Mouse (Mus musculus) neural tube, embryonic 12.5 days (tissue): ENCODE data around the gene Thsd7b. TPM values are rescaled to one million over a fixed set of nuclear protein-coding genes. Genes with fewer than 3 reads are reported as not detected.
A peak's percentile ranks its signal among the peaks of the same experiment; 100 is the strongest.
"Not testable (repeated sequence)": the region's sequence is repeated elsewhere in the genome, so short reads cannot be mapped to it uniquely, and the experiment has no call there.

Experiments
- ATAC-seq: fragments of 200-750 bp; cut with Nextera tagmentation; 2 replicates; pipeline ENCODE4 v1.8.0; 2017; ENCODE audit warnings: low read depth, mild to moderate bottlenecking, moderate TSS enrichment, moderate library complexity; ENCODE audit not compliant: low FRiP score
- H3K27ac ChIP-seq: fragments of 300-500 bp; sonication (generic); 2 replicates; pipeline ENCODE4 v1.5.1; 2016
- H3K27me3 ChIP-seq: fragments of 300-500 bp; sonication (generic); replicated peaks from 2 replicates; pipeline ENCODE4 v1.6.1; 2016; ENCODE audit warnings: mild to moderate bottlenecking
- H3K36me3 ChIP-seq: fragments of 300-500 bp; sonication (generic); 2 replicates; pipeline ENCODE4 v1.6.1; 2016; ENCODE audit warnings: mild to moderate bottlenecking
- H3K4me1 ChIP-seq: fragments of 300-500 bp; sonication (generic); 2 replicates; pipeline ENCODE4 v1.6.1; 2016
- H3K4me2 ChIP-seq: fragments of 300-500 bp; sonication (generic); replicated peaks from 2 replicates; pipeline ENCODE4 v1.6.1; 2016; ENCODE audit warnings: mild to moderate bottlenecking
- H3K4me3 ChIP-seq: fragments of 300-500 bp; sonication (generic); 2 replicates; pipeline ENCODE4 v1.5.1; 2016
- H3K9ac ChIP-seq: fragments of 300-500 bp; sonication (generic); 2 replicates; pipeline ENCODE4 v1.6.1; 2016; ENCODE audit warnings: mild to moderate bottlenecking
- H3K9me3 ChIP-seq: fragments of 300-500 bp; sonication (generic); 2 replicates; pipeline ENCODE4 v1.6.1; 2016; ENCODE audit warnings: mild to moderate bottlenecking
- WGBS: fragments of 180-500 bp; shearing (Covaris S2); methylation state at CpG from one replicate; pipeline ENCODE4 v1.1.7; 2016; 5-methylcytosine and 5-hydroxymethylcytosine counted together
- polyA plus RNA-seq: library from polyadenylated mRNA; unstranded; fragments of >200 nt; fragmentation: Nextera tagmentation; extraction: Ambion mirVana; gene quantifications from 2 replicates; pipeline ENCODE4 v1.2.1, GENCODE M21; 2016

Gene Thsd7b
- polyA plus RNA-seq, 1 experiment from 2014 or later: 39.5 TPM

DNA sequence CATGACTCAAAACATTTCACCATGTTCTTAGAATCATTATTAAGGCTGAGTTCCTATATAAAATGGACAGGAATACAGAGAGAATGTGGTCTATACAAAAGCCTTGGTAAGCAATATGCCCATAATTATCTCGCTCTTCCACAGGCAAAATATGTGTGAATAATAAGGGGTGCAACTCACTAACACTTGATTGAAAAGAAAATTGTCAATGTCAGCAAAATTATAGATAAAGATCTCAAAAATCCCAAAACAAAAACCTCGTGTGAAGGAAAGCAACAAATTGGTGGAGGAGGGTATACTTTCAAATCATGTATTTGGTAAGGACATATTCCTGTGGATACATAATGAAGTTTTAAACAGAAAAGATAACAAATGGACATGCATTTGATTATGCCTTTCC is 810.7 kb downstream of the Thsd7b start:
- Histone ChIP-seq H3K4me2 (no peak overlapping the region), H3K27me3 (no peaks in the 10 kb centered on the region), H3K27ac (no peak overlapping the region), H3K4me1 (no peaks in the 10 kb centered on the region), H3K36me3 (no peaks in the 10 kb centered on the region), H3K9ac (no peak overlapping the region), H3K9me3 (no peaks in the 10 kb centered on the region), H3K4me3 (no peak overlapping the region)
- WGBS: 81% methylated on average over 2 of the region's 2 CpGs
- no peak for ATAC-seq

DNA sequence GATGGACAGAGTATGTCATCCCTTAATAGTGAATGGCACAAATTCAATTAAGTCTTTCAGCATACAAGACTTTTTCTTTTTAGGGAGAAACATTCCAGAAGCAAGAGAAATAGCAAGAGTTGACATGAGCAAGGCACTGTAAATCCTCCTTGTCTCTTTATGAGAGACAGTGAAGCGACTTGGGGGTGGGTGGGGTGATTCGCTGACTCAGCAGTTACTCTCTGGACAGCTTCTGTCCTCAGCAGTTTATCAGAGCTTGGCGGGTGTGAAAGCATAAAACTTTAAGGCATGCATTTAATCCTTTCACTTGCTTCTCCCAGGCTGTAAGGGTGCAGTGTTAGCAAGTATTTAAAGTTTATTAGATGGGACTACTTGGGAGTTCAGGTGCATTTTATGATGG is 812.1 kb downstream of the Thsd7b start:
- Histone ChIP-seq H3K27me3 (no peaks in the 10 kb centered on the region), H3K4me1 (no peaks in the 10 kb centered on the region), H3K4me3 (no peak overlapping the region), H3K27ac (no peak overlapping the region), H3K9ac (no peak overlapping the region), H3K9me3 (no peaks in the 10 kb centered on the region), H3K36me3 (no peaks in the 10 kb centered on the region), H3K4me2 (no peak overlapping the region)
- 67% methylated on average over 3 of the region's 3 CpGs for WGBS
- no peak for ATAC-seq

- Histone ChIP-seq H3K9me3 (no peaks in the 10 kb centered on the region), H3K27ac (no peak overlapping the region), H3K4me1 (no peaks in the 10 kb centered on the region), H3K4me2 (no peak overlapping the region), H3K27me3 (no peaks in the 10 kb centered on the region), H3K4me3 (no peak overlapping the region), H3K36me3 (no peaks in the 10 kb centered on the region), H3K9ac (no peak overlapping the region)
- ATAC-seq: no peak
- 90% methylated on average over 2 of the region's 2 CpGs for WGBS
Measured at GRCm38 (mm10) chr1:130085910-130086309, 812.8 kb downstream of the Thsd7b start.

- H3K27me3 ChIP-seq: no peaks in the 10 kb centered on the region
- H3K4me1 ChIP-seq: no peaks in the 10 kb centered on the region
- no peaks in the 10 kb centered on the region for H3K36me3 ChIP-seq
- H3K4me2 ChIP-seq: no peak overlapping the region
- H3K27ac ChIP-seq: no peak overlapping the region
- no peaks in the 10 kb centered on the region for H3K9me3 ChIP-seq
- H3K4me3 ChIP-seq: no peak overlapping the region
- no peak overlapping the region for H3K9ac ChIP-seq
- WGBS: 75% methylated on average over 2 of the region's 2 CpGs
- ATAC-seq: no peak
Measured at GRCm38 (mm10) chr1:130099227-130099626, 826.1 kb downstream of the Thsd7b start.

GRCm38 (mm10) chr1:130112580-130113314 is 839.6 kb downstream of the Thsd7b start:
- no peak for ATAC-seq
- WGBS: 85% methylated on average over 1 of the region's 1 CpGs
- Histone ChIP-seq H3K9me3 (no peaks in the 10 kb centered on the region), H3K27ac (no peak overlapping the region), H3K9ac (no peak overlapping the region), H3K4me1 (no peaks in the 10 kb centered on the region), H3K36me3 (no peaks in the 10 kb centered on the region), H3K4me2 (no peak overlapping the region), H3K27me3 (no peaks in the 10 kb centered on the region), H3K4me3 (no peak overlapping the region)

DNA sequence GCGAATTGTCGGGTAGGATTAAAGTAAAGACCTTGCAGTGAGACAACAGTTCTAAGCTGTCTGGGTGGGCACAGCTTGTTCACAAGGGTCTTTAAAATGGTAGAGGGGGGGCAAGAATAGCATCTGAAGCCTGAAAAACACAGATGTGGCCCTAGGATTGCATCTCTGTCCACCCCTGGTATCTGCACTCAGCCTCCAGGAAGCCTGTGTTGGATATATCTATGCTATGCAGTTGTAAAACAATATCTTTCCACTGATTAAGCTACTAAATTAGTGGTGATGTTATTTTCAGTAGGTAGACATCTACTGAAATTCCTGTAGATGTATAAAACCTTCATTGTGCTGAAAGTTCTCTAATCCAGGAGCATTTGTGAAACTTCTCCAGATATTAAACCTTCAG is 840.4 kb downstream of the Thsd7b start:
- no peaks in the 10 kb centered on the region for H3K27me3 ChIP-seq
- no peak overlapping the region for H3K4me3 ChIP-seq
- no peak overlapping the region for H3K27ac ChIP-seq
- no peak overlapping the region for H3K4me2 ChIP-seq
- H3K9me3 ChIP-seq: no peaks in the 10 kb centered on the region
- no peaks in the 10 kb centered on the region for H3K4me1 ChIP-seq
- H3K36me3 ChIP-seq: no peaks in the 10 kb centered on the region
- H3K9ac ChIP-seq: no peak overlapping the region
- no peak for ATAC-seq
- 88% methylated on average over 2 of the region's 2 CpGs for WGBS

DNA sequence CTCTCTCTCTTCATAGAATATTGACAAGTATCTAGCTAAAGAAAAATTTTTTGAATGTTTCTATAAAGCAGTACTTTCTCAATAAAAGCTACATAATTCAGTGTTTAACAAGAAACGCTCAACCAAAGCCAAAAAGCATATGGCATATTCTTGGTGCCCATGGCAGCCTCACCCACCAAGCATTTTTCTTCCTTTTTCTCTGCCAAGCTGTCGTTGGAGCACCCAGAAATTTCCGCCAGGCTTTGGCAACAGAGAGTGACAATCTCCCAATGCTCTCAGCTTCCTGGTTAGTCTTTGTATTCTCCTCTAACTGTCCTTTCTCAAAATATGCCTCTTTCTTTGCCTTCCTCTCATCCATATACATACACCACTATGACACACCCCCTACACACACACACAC is 857.8 kb downstream of the Thsd7b start:
- H3K9ac ChIP-seq: no peak overlapping the region
- H3K4me3 ChIP-seq: no peak overlapping the region
- no peak overlapping the region for H3K4me2 ChIP-seq
- H3K27ac ChIP-seq: no peak overlapping the region
- H3K9me3 ChIP-seq: no peaks in the 10 kb centered on the region
- no peak for ATAC-seq
- no peaks in the 10 kb centered on the region for H3K27me3 ChIP-seq
- H3K36me3 ChIP-seq: no peaks in the 10 kb centered on the region
- no peaks in the 10 kb centered on the region for H3K4me1 ChIP-seq
- WGBS: 88% methylated on average over 3 of the region's 3 CpGs

- Histone ChIP-seq H3K27me3 (no peaks in the 10 kb centered on the region), H3K27ac (no peak overlapping the region), H3K9me3 (no peaks in the 10 kb centered on the region), H3K4me1 (no peaks in the 10 kb centered on the region), H3K4me3 (no peak overlapping the region), H3K4me2 (no peak overlapping the region), H3K36me3 (no peaks in the 10 kb centered on the region), H3K9ac (no peak overlapping the region)
- ATAC-seq: no peak
Measured at GRCm38 (mm10) chr1:130166187-130166586, 893.1 kb downstream of the Thsd7b start.

GRCm38 (mm10) chr1:130167260-130167659 is 894.2 kb downstream of the Thsd7b start:
- no peak for ATAC-seq
- Histone ChIP-seq H3K4me2 (no peak overlapping the region), H3K4me1 (no peaks in the 10 kb centered on the region), H3K27me3 (no peaks in the 10 kb centered on the region), H3K9ac (no peak overlapping the region), H3K36me3 (no peaks in the 10 kb centered on the region), H3K4me3 (no peak overlapping the region), H3K27ac (no peak overlapping the region), H3K9me3 (no peaks in the 10 kb centered on the region)
- WGBS: 55% methylated on average over 2 of the region's 2 CpGs

DNA sequence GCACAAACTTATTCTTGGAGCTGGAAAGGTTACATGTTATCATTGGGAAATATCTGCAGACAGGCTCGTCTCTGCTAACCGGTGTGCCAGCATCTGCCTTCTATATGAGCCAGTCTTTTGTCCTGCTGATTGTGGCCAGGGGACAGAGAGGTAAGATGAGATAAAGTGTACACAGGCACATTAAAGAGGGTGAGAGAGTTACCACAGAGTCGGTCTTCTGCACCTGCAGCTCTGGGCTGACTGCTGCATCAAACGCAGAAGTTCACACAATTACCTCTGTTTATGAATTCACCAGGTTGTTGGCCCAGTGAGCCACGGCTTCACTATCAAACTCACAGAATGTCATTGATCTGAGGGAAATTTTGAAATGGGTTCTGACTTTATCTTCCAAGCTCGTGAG is 896.8 kb downstream of the Thsd7b start:
- Histone ChIP-seq H3K9me3 (no peaks in the 10 kb centered on the region), H3K27me3 (no peaks in the 10 kb centered on the region), H3K4me1 (no peaks in the 10 kb centered on the region), H3K9ac (no peak overlapping the region), H3K36me3 (no peaks in the 10 kb centered on the region), H3K4me2 (no peak overlapping the region), H3K27ac (no peak overlapping the region), H3K4me3 (no peak overlapping the region)
- WGBS: 80% methylated on average over 6 of the region's 6 CpGs
- no peak for ATAC-seq

DNA sequence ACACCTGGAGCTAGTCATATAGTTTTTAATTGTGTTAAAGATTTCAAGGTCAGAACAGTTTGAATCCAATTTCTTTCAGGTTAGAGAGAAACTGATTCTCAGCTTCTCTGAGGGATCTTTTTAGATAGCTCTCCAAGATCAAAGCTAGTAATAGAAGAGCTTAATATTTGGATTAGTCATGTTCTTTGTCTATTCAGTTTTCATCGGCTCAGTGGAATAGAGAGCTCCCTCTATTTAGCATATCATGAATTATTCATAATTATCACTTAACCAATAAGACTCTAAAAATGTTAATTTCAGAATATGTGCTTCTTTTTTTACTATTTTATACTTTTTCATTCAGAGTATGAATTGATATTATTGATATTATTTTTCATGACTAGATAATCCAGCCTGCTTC is 897.2 kb downstream of the Thsd7b start:
- H3K27ac ChIP-seq: no peak overlapping the region
- no peaks in the 10 kb centered on the region for H3K27me3 ChIP-seq
- no peak overlapping the region for H3K4me2 ChIP-seq
- H3K4me1 ChIP-seq: no peaks in the 10 kb centered on the region
- 31% methylated on average over 1 of the region's 1 CpGs for WGBS
- no peak for ATAC-seq
- no peak overlapping the region for H3K9ac ChIP-seq
- no peaks in the 10 kb centered on the region for H3K9me3 ChIP-seq
- no peak overlapping the region for H3K4me3 ChIP-seq
- H3K36me3 ChIP-seq: no peaks in the 10 kb centered on the region

- not testable (repeated sequence) for H3K4me3 ChIP-seq, H3K9me3 ChIP-seq, ATAC-seq, H3K27ac ChIP-seq, H3K27me3 ChIP-seq, H3K36me3 ChIP-seq, H3K9ac ChIP-seq, H3K4me2 ChIP-seq, H3K4me1 ChIP-seq
- 88% methylated on average over 7 of the region's 7 CpGs for WGBS
Measured at GRCm38 (mm10) chr1:130186836-130187235, 913.7 kb downstream of the Thsd7b start.

GRCm38 (mm10) chr1:130192190-130193028 is 919.3 kb downstream of the Thsd7b start:
- 53% methylated on average over 6 of the region's 6 CpGs for WGBS
- no peaks in the 10 kb centered on the region for H3K36me3 ChIP-seq
- H3K4me1 ChIP-seq: no peaks in the 10 kb centered on the region
- H3K27ac ChIP-seq: no peak overlapping the region
- H3K9ac ChIP-seq: no peak overlapping the region
- H3K9me3 ChIP-seq: no peaks in the 10 kb centered on the region
- no peaks in the 10 kb centered on the region for H3K27me3 ChIP-seq
- no peak overlapping the region for H3K4me3 ChIP-seq
- no peak overlapping the region for H3K4me2 ChIP-seq
- peak; percentile 80 for ATAC-seq
